Mouse (Mus musculus): ENCODE data around the gene Fzr1. TPM values are rescaled to one million over a fixed set of nuclear protein-coding genes. Genes with fewer than 3 reads are reported as not detected.

Fzr1 gene
- total and polyA plus RNA-seq, 3 experiments: 20.7 to 115 TPM; not detected in 1

- Histone ChIP-seq H3K4me1 (ENCODE audit: control insufficient read depth in 1 of 2, insufficient read depth in 2 of 2, low read length in 2 of 2) (peaks cover 3 to 28% of the 10 kb centered on the region in 2 experiments; a peak in 3 of 4 replicates), H3K79me2 (ENCODE audit: control insufficient read depth, insufficient read depth, low read length, poor library complexity) (no peaks in the 10 kb centered on the region), H3K27me3 (ENCODE audit: control insufficient read depth in 1 of 2, insufficient read depth in 2 of 2, low read length in 2 of 2) (no peaks in the 10 kb centered on the region), H3K27ac (ENCODE audit: control insufficient read depth, low read depth, low read length) (no peak overlapping the region), H3K36me3 (ENCODE audit: control insufficient read depth in 1 of 2, insufficient read depth in 2 of 2, low read length in 2 of 2) (peaks cover 0 to 16% of the 10 kb centered on the region in 2 experiments; a peak in 2 of 4 replicates), H3K9ac (ENCODE audit: control insufficient read depth, low read depth, low read length, poor library complexity, severe bottlenecking) (no peak overlapping the region), H3K9me3 (replicated peaks; ENCODE audit: insufficient read depth, low read length) (no peaks in the 10 kb centered on the region), H3K4me3 (ENCODE audit: control insufficient read depth in 1 of 2, insufficient read depth in 1 of 2, low read depth in 2 of 2, low read length in 2 of 2) (no peak overlapping the region)
- TF ChIP-seq CTCF (IDR thresholded peaks at IDR 0.05 in 2 of 3, conservative IDR thresholded peaks at IDR 0.05 in 1 of 3; ENCODE audit: control insufficient read depth in 1 of 3, insufficient read depth in 1 of 3, low read depth in 2 of 3, low read length in 3 of 3, poor library complexity in 1 of 3, severe bottlenecking in 1 of 3): no peak
- no peak for TF ChIP-seq JUND (IDR thresholded peaks at IDR 0.05; ENCODE audit: low read depth, low read length)
- TF ChIP-seq MAZ (IDR thresholded peaks at IDR 0.05; ENCODE audit: low read depth, low read length): no peak
- TF ChIP-seq E2F4 (IDR thresholded peaks at IDR 0.05; ENCODE audit: borderline replicate concordance, low read depth, low read length): no peak
- TF ChIP-seq MXI1 (IDR thresholded peaks at IDR 0.05; ENCODE audit: low read depth, low read length): no peak
- no peak for TF ChIP-seq CHD2 (IDR thresholded peaks at IDR 0.05; ENCODE audit: low read length)
- no peak for TF ChIP-seq EP300 (IDR thresholded peaks at IDR 0.05; ENCODE audit: low read depth in 1 of 2, low read length in 2 of 2)
- TF ChIP-seq TCF12 (IDR thresholded peaks at IDR 0.05; ENCODE audit: low read depth, low read length): no peak
- no peak for TF ChIP-seq UBTF (IDR thresholded peaks at IDR 0.05; ENCODE audit: borderline replicate concordance, insufficient read depth, low read depth, low read length)
- TF ChIP-seq NELFE (IDR thresholded peaks at IDR 0.05; ENCODE audit: low read depth, low read length): no peak
- TF ChIP-seq POLR2AphosphoS2 (IDR thresholded peaks at IDR 0.05; ENCODE audit: low read length): no peak
- TF ChIP-seq MYC (IDR thresholded peaks at IDR 0.05; ENCODE audit: low read depth, low read length): no peak
- TF ChIP-seq GABPA (IDR thresholded peaks at IDR 0.05; ENCODE audit: low read depth, low read length): no peak
- TF ChIP-seq USF2 (IDR thresholded peaks at IDR 0.05; ENCODE audit: borderline replicate concordance in 1 of 2, insufficient read depth in 1 of 2, low read depth in 1 of 2, low read length in 2 of 2): no peak
- TF ChIP-seq KAT2A (conservative IDR thresholded peaks at IDR 0.05; ENCODE audit: low read depth, low read length): no peak
- TF ChIP-seq ZNF384 (IDR thresholded peaks at IDR 0.05; ENCODE audit: low read depth, low read length): no peak
- TF ChIP-seq POLR2AphosphoS5 (IDR thresholded peaks at IDR 0.05; ENCODE audit: borderline replicate concordance, low read depth, low read length): no peak
- no peak for TF ChIP-seq BHLHE40 (IDR thresholded peaks at IDR 0.05; ENCODE audit: borderline replicate concordance, low read depth, low read length)
- TF ChIP-seq RAD21 (IDR thresholded peaks at IDR 0.05; ENCODE audit: low read depth, low read length): no peak
- no peak for TF ChIP-seq MAX (IDR thresholded peaks at IDR 0.05; ENCODE audit: low read length)
- DNase-seq (ENCODE audit: low read depth, low spot score): no peak
Measured at GRCm38 (mm10) chr10:81404082-81404481, 25.8 kb upstream of the Fzr1 start.

- H3K4me1 ChIP-seq (ENCODE audit: control insufficient read depth in 1 of 2, insufficient read depth in 2 of 2, low read length in 2 of 2): peaks cover 3 to 24% of the 10 kb centered on the region in 2 experiments; a peak in 3 of 4 replicates
- H3K9ac ChIP-seq (ENCODE audit: control insufficient read depth, low read depth, low read length, poor library complexity, severe bottlenecking): no peak overlapping the region
- H3K79me2 ChIP-seq (ENCODE audit: control insufficient read depth, insufficient read depth, low read length, poor library complexity): no peaks in the 10 kb centered on the region
- H3K27me3 ChIP-seq (ENCODE audit: control insufficient read depth in 1 of 2, insufficient read depth in 2 of 2, low read length in 2 of 2): no peaks in the 10 kb centered on the region
- no peak for DNase-seq (ENCODE audit: low read depth, low spot score)
- no peak overlapping the region for H3K4me3 ChIP-seq (ENCODE audit: control insufficient read depth in 1 of 2, insufficient read depth in 1 of 2, low read depth in 2 of 2, low read length in 2 of 2)
- peaks cover 0 to 15% of the 10 kb centered on the region in 2 experiments; a peak in 2 of 4 replicates for H3K36me3 ChIP-seq (ENCODE audit: control insufficient read depth in 1 of 2, insufficient read depth in 2 of 2, low read length in 2 of 2)
- TF ChIP-seq TBP (IDR thresholded peaks at IDR 0.05; ENCODE audit: low read depth, low read length) (no peak), ZC3H11A (IDR thresholded peaks at IDR 0.05; ENCODE audit: low read depth, low read length) (no peak), RAD21 (IDR thresholded peaks at IDR 0.05; ENCODE audit: low read depth, low read length) (no peak), POLR2A (IDR thresholded peaks at IDR 0.05; ENCODE audit: control insufficient read depth in 1 of 2, insufficient read depth in 1 of 2, low read depth in 1 of 2, low read length in 2 of 2, poor library complexity in 1 of 2) (no peak), SMC3 (IDR thresholded peaks at IDR 0.05; ENCODE audit: low read depth, low read length) (no peak), CTCF (IDR thresholded peaks at IDR 0.05 in 2 of 3, conservative IDR thresholded peaks at IDR 0.05 in 1 of 3; ENCODE audit: control insufficient read depth in 1 of 3, insufficient read depth in 1 of 3, low read depth in 2 of 3, low read length in 3 of 3, poor library complexity in 1 of 3, severe bottlenecking in 1 of 3) (no peak), NELFE (IDR thresholded peaks at IDR 0.05; ENCODE audit: low read depth, low read length) (no peak), ZNF384 (IDR thresholded peaks at IDR 0.05; ENCODE audit: low read depth, low read length) (no peak), ETS1 (IDR thresholded peaks at IDR 0.05; ENCODE audit: low read depth, low read length) (no peak), MAZ (IDR thresholded peaks at IDR 0.05; ENCODE audit: low read depth, low read length) (no peak), KAT2A (conservative IDR thresholded peaks at IDR 0.05; ENCODE audit: low read depth, low read length) (no peak), POLR2AphosphoS2 (IDR thresholded peaks at IDR 0.05; ENCODE audit: low read length) (no peak), TCF12 (IDR thresholded peaks at IDR 0.05; ENCODE audit: low read depth, low read length) (no peak), TAL1 (IDR thresholded peaks at IDR 0.05; ENCODE audit: low read length) (no peak), CHD2 (IDR thresholded peaks at IDR 0.05; ENCODE audit: low read length) (no peak), MYC (IDR thresholded peaks at IDR 0.05; ENCODE audit: low read depth, low read length) (no peak), SIN3A (IDR thresholded peaks at IDR 0.05; ENCODE audit: low read length) (no peak), GABPA (IDR thresholded peaks at IDR 0.05; ENCODE audit: low read depth, low read length) (no peak)
- no peaks in the 10 kb centered on the region for H3K9me3 ChIP-seq (replicated peaks; ENCODE audit: insufficient read depth, low read length)
- no peak overlapping the region for H3K27ac ChIP-seq (ENCODE audit: control insufficient read depth, low read depth, low read length)
Measured at GRCm38 (mm10) chr10:81403511-81403910, 25.2 kb upstream of the Fzr1 start.

Data from MEL (cell line).